Mouse (Mus musculus) adrenal gland, adult (tissue): ENCODE measurements at regions not wholly inside any gene's neighbourhood (a gene's known extent, or its start where the extent isn't known, plus 50 kb on each side); places are given as distances from the start of the nearest gene placed in this dataset.

ENCODE experiments used
- DNase-seq, 2 experiments: peaks; one replicate each; pipeline ENCODE4 v3.0.0; 2022 to 2023; ENCODE audit warnings: low spot score in 1 of 2; ENCODE audit not compliant: inconsistent age in 2 of 2

DNA sequence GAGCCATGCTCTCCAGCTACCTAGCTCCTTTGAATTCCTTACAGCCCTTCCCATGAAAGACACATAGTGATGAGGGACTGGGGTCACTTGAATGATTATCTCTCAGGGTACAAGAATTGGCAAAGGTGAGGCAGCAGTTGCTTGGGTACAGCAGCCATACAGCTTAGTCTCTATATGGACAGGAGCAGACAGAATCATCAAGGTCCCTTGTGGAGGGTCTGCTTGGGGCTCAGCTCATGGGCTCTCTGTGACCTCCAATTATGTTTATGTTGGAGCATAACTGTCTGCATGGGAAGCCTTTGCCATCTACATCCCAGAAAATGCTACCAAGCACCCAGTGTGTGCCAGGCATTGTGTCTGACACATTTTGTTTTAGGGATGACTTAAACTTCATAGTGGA lies 118.4 kb upstream of the Lhcgr start:
- DNase-seq: no peak

DNA sequence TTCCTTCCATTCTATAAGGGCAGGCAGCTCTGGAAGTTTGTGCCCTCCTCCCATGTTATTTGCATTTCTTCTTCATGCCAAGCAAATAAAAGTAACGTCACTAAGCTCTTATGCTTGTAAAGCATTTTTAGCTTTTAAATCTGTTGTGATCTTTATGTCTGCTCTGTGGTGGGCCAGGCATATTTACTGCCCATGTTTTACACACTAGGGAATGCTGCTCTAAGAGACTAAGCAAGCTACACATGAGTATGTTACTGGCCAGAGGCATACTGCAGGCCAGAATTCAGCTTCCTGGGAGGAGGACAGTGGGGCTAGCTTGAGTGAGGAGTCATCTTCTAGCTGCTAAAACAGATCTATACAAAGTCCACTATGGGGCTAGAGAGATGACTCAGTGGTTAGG lies 110.0 kb upstream of the Lhcgr start:
- no peak for DNase-seq

DNA sequence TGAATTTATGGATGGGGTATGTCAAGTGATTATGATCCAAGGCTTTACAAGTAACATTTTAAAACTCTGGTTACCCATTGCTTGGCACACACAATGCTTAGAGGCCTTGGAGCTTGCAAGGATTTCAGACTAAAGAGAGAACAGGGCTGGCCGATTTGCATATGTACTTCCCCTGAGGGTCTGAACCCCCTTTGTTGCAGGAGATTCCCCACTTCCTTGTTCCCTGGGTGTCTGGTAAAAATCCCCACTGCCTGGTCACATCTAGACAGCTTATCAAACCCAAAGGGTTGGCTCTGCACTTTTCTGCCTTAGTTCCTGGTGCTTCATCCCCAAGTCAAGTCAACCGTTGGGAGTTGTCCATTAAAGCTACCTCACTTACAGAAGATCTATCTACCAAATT lies 109.1 kb upstream of the Lhcgr start:
- peak in 1 of 2 experiments; percentile 18 for DNase-seq

DNA sequence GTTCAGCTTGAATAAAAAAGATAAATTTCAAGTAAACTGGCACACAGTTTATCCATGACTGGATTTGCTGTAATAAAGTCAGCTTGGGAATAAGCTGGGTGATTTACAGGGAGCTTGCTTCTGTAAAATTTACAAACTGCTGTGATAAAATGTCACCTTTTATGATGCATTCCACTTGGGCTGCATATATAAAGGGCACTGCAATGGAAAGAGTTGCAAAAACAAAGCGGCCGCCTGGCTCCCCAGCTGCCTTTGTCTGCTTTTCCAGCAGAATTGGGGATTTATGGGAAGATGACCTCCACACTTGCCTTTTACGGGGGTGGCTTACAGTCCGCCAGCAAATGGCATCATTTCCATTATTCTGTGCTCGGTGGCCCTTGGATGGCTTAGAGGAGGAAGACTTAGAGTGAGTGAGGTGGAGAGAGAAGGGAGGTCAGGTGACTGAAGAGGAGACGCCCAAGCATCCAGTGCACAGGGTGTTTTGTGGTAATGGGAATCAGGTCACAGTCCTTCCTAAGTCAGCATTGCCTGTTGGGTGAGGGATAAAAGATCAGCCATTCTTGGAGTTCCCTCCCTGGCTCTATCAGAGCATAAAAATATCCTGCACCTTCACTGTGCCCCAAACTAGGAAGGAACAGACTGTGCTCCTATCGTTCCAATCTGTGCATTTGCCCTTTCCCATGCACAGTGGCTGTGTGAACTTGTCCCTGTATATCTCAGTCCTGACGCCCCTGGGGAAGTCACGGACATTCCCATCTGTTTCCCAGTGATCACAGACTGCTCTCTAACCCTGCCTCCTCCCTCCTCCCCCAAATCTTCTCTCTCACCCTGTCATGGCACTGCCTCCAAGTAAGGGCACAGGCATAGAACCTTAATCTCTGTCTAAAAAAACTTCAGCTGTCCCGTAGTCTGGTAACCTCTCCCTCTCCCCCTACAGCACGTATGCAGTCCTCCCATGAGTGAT lies 107.2 kb upstream of the Lhcgr start:
- no peak for DNase-seq

DNA sequence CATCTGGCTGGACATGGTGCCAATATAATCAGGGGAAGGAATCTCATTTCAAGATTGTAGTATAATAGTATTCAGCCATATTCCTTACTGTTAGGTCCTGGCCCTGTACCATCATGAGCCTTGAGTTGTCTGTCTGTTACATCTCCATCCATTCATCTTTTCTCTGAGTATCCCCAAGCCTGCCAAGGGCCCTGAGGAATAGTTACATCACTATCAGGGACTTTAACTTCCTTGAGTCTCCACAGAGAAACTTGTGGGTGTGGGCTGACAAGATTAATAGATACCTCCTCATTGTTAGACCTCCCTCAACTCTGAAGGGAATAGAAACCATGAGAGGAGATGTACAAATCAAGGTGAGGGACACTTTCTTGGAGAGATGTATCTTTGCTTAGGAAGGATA lies 101.7 kb upstream of the Lhcgr start:
- DNase-seq: no peak

DNA sequence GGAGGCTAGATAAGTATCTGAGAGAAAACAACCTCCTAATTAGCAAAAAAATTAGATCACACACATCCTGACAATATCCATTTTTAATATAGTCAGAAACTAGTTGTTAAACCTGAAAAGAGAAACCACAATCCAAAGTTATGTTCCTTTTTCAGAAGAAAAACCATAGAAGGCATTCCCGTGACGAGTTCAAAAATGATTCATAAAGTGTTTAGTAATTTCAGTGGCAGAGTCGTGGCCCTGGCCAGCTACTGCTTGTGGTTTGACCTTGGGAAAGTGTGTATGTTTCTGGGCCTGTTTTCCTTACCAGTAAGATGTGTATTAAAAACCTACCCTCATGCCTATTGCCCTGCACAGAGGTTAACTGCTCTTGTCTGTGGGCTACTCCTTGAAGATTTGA lies 93.7 kb upstream of the Lhcgr start:
- peak in 1 of 2 experiments; percentile 43 for DNase-seq

DNA sequence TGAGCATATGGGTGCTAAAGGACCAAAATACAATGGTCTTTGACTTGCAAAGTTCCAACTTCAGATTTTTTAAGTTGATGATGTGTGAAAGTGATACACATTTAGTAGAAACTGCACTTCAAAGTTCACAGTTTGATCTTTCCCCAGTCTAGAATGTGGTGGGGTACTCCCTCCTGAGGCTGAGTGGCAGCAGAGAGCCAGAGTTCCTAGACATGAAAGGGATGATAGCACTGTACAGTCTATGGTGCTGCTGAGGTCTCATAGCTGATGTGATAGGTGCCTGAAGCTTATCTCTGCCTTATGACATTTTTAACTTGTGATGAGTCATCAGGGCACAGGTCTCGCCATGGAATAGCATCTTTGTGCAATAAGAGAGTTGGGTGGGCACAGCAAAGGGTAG lies 87.9 kb upstream of the Lhcgr start:
- no peak for DNase-seq

DNA sequence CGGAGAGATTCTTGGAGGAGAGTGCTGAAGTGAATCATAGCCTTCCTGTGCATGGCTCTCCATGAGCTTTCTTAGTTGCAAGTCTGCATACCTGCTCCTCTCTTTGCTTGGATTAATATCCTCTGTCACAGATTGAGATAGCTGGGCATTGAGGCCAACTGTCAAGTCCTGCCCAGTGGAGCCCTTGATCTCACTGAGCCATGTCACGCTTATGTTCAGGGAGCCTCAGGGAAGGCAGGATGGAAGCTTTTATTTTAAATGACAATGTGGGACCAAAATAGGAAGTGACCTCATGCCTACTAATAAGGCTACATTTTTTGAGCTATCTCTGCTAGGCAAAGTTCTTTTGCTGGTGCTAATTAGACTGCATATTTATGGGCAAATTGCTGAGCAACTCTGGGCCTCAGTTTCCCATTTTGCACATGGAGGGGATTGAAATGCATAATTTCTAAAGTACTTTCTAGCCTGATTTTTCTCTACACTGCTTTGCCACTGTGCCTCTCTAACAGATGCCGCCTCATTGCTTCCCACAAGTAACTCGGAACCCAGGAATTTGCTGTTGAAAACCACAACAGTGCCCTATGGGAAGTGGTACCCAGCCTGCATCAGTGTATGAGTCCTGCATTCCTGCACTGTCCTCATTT lies 78.7 kb upstream of the Lhcgr start:
- DNase-seq: no peak

DNA sequence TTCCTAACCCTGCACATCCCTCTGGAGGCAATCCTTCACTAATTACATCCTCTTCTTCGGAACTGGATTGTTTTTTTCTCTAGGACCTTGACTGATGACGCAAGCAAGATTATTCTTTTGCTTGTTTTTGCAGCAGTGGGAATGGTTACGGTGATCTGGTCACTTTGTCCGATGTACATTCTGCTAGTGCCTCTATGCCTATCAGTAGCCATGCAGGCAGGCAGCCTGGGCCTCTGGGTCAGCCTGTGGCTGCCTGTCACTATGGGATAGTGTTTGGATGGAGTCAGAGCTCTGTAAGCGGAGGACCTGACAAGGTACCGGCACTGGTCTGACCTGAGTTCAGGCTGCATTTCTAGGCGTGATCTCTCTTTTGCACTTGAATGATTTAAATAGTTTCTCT lies 72.8 kb upstream of the Lhcgr start:
- no peak for DNase-seq

DNA sequence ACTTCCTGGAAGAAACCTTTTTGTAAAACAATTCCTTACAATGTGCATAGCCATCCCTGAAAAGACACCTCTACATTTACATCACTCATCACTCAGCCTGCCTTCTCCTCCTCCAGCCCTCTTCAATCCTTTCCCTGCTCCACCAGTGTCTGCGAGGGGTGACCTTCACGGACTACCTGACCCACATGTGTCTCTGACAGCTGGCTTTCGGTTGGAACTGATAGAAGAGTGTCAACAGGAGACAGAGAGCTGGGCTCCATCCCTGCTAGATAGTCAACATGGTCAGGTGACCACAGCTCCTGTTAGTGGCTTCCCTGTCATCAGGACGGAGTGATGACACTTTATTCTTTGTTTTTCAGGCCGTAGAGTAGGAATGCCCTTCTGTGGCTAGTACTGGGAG lies 72.4 kb upstream of the Lhcgr start:
- DNase-seq: no peak

DNA sequence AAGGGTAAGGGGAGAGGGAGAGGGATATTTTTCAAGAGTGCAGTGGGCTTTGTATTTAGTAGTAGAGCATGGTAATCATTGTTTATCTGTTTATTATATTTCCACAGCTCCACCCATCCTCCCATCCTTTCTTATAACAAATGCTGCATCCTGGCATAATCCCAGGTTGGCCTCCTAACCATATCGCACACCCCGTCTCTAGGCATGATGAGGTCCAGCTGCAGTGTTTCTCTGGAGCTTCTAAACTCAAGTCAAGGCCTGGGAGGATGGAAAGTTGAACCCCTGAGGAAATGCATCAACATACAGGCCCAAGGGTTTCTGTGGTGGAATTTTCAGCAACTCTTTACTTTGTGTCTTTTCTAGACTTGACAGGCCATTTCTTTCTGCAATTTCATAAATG lies 69.3 kb upstream of the Lhcgr start:
- DNase-seq: no peak

DNA sequence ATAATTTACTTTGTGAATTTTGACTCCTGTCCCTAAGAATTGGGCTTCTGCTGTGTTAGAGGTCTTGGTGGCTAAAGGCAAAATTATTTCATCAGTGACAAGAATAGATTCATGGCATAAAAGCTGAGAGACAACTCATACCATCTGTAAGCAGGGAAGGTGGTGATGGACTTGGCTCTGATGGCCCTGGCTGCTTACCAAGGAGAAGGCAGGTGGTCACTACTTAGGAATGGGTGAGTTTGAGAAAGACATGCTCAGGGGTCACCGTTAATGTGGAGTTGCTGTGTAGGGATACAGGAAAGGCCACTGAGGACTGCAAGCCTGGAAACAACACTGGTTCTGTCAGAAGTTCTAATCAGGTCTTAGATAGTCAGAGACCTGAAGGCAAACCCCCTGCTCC lies 68.8 kb upstream of the Lhcgr start:
- DNase-seq: no peak

DNA sequence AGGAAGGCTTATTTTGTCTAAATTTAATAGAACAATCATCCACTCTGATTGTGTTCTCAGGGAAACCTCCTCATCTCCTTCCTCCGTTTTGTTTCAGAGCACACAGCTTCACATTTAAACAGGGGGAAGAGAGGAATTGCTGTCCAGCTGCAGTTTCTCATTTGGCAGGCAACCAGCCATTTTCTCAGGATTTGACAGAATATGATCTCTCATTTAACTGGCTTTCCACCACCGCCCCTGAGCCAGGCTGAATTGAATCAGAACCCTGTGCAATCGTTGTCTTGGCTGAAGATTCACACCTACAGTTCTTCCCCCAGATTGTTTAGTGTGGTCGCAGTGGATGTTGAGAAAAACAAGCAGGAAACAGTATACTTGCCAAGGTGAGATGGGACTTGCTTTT lies 66.9 kb upstream of the Lhcgr start:
- DNase-seq: no peak

DNA sequence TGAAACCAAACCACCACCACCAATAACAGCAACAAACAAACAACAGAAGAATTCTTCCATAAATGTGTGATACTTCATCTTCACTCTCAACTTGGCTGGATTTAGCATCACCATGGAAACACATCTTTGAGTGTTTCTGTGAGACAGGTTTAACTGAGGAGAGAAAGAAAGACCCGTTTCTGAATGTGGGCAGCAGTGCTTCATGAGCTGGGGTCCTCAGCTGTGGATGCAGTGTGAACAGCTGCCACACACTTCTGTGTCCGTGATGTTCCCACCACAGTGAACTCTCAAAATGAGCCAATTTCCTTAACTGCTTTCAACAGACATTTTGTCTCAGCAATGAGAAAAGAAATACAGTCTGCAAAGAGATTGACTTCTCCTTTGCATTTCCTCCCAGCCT lies 55.5 kb upstream of the Lhcgr start:
- no peak for DNase-seq

DNA sequence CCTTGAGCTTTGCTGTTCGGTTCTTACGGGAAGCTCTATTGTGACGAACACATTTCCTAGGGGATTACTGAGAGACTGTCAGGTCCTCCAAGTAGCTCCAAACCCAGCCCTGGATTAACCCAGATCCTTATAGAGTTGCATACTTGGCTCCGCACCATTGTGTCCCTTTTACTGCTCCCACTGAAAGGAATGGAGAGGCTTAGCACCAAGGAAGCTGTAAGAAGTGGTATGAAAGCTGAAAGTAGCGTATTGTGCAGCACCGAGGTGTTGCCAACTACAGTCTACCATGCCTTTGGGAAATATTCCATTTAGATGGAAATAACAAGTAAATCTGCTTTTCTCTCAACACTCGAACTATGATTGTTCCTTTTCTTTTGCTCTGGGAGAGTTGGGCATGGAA lies 53.5 kb upstream of the Lhcgr start:
- no peak for DNase-seq
